Mouse (Mus musculus) heart, adult 2 months (tissue): ENCODE results near the gene Sspn. TPM values are rescaled to one million over a fixed set of nuclear protein-coding genes. Genes with fewer than 3 reads are reported as not detected.

ENCODE experiments used
- DNase-seq, 2 experiments: peaks; one replicate each; pipeline ENCODE4 v3.0.0; 2021
- H3K27ac ChIP-seq: fragments of 200-600 bp; 2 replicates; pipeline ENCODE4 v1.8.1; 2022
- H3K27me3 ChIP-seq: fragments of 200-500 bp; 2 replicates; pipeline ENCODE4 v1.6.1; 2012; ENCODE audit warnings: mild to moderate bottlenecking, low read length, inconsistent platforms, mixed read lengths; ENCODE audit not compliant: control insufficient read depth, insufficient read depth
- H3K36me3 ChIP-seq: fragments of 200-500 bp; 2 replicates; pipeline ENCODE4 v1.6.1; 2012; ENCODE audit warnings: low read length, inconsistent platforms; ENCODE audit not compliant: control insufficient read depth, insufficient read depth
- H3K4me1 ChIP-seq: fragments of 200-500 bp; 2 replicates; pipeline ENCODE4 v1.6.1; 2011; ENCODE audit warnings: low read length; ENCODE audit not compliant: control insufficient read depth, insufficient read depth
- H3K4me3 ChIP-seq: fragments of 200-600 bp; 2 replicates; pipeline ENCODE4 v1.8.1; 2022
- H3K79me2 ChIP-seq: fragments of 200-500 bp; replicated peaks from 2 replicates; pipeline ENCODE4 v1.6.1; 2012; ENCODE audit warnings: mild to moderate bottlenecking, inconsistent platforms, low read length, moderate library complexity, mixed read lengths; ENCODE audit not compliant: control insufficient read depth, insufficient read depth
- H3K9ac ChIP-seq: fragments of 200-500 bp; 2 replicates; pipeline ENCODE4 v1.6.1; 2012; ENCODE audit warnings: low read depth, mild to moderate bottlenecking, control low read depth, inconsistent platforms, low read length, mixed read lengths
- CTCF ChIP-seq: fragments of 200-600 bp; IDR thresholded peaks from 2 replicates; pipeline ENCODE4 v1.8.1; 2022; ENCODE audit warnings: antibody characterized with exemption, mild to moderate bottlenecking, moderate library complexity
- EP300 ChIP-seq: fragments of 200-500 bp; IDR thresholded peaks from 2 replicates; pipeline ENCODE4 v1.6.1; 2011; ENCODE audit warnings: low read depth, low read length, control low read depth; ENCODE audit not compliant: insufficient read depth
- POLR2A ChIP-seq: fragments of 200-500 bp; IDR thresholded peaks from 2 replicates; pipeline ENCODE4 v1.6.1; 2011; ENCODE audit warnings: mild to moderate bottlenecking, low read depth, low read length, control low read depth; ENCODE audit not compliant: insufficient read depth
- WGBS: fragments of 180-500 bp; shearing (Covaris S2); methylation state at CpG from one replicate; pipeline ENCODE4 v1.1.7; 2018; 5-methylcytosine and 5-hydroxymethylcytosine counted together
- intact Hi-C: fragments of 180-260 bp; cut with DNase I; formaldehyde crosslinking; loops from one replicate; pipeline ENCODE4 v1.15.1; 2025
- polyA plus RNA-seq: library from polyadenylated mRNA; depleted of rRNA; stranded (reverse); fragments of >200 nt; gene quantifications from 2 replicates; pipeline ENCODE4 v1.2.3, GENCODE M21; 2012
- total RNA-seq, 2 experiments: library from RNA; stranded (reverse); gene quantifications; 2 replicates each; pipeline ENCODE4 v1.2.3; 2021

The Sspn gene
- total and polyA plus RNA-seq, 3 experiments, result 62.1 to 114 (median 104) TPM

- DNase-seq, result peak in 1 of 2 experiments; percentile 18
- no peak overlapping the region for H3K4me3 ChIP-seq
- H3K27ac ChIP-seq, result no peak overlapping the region
- H3K4me1 ChIP-seq, result no peaks in the 10 kb centered on the region
- TF ChIP-seq POLR2A (no peak), EP300 (no peak), CTCF (no peak)
- no peaks in the 10 kb centered on the region for H3K36me3 ChIP-seq
- intact Hi-C loops, result no loop called here
- no peak overlapping the region for H3K9ac ChIP-seq
- H3K27me3 ChIP-seq, result no peaks in the 10 kb centered on the region
- 56% methylated on average over 7 of the region's 7 CpGs for WGBS
- H3K79me2 ChIP-seq, result no peaks in the 10 kb centered on the region
These were observed 25.1 kb upstream of the Sspn start for GRCm38 (mm10) chr6:145906096-145906890.

- H3K4me3 ChIP-seq, result no peak overlapping the region
- H3K27ac ChIP-seq, result no peak overlapping the region
- intact Hi-C loops, result no loop called here
- no peaks in the 10 kb centered on the region for H3K79me2 ChIP-seq
- no peak for DNase-seq
- H3K27me3 ChIP-seq, result no peaks in the 10 kb centered on the region
- no peak overlapping the region for H3K9ac ChIP-seq
- TF ChIP-seq EP300 (no peak), POLR2A (no peak), CTCF (no peak)
- no peaks in the 10 kb centered on the region for H3K4me1 ChIP-seq
- no peaks in the 10 kb centered on the region for H3K36me3 ChIP-seq
- 82% methylated on average over 4 of the region's 4 CpGs for WGBS
These were observed 21.5 kb upstream of the Sspn start for GRCm38 (mm10) chr6:145909943-145910342.

DNA sequence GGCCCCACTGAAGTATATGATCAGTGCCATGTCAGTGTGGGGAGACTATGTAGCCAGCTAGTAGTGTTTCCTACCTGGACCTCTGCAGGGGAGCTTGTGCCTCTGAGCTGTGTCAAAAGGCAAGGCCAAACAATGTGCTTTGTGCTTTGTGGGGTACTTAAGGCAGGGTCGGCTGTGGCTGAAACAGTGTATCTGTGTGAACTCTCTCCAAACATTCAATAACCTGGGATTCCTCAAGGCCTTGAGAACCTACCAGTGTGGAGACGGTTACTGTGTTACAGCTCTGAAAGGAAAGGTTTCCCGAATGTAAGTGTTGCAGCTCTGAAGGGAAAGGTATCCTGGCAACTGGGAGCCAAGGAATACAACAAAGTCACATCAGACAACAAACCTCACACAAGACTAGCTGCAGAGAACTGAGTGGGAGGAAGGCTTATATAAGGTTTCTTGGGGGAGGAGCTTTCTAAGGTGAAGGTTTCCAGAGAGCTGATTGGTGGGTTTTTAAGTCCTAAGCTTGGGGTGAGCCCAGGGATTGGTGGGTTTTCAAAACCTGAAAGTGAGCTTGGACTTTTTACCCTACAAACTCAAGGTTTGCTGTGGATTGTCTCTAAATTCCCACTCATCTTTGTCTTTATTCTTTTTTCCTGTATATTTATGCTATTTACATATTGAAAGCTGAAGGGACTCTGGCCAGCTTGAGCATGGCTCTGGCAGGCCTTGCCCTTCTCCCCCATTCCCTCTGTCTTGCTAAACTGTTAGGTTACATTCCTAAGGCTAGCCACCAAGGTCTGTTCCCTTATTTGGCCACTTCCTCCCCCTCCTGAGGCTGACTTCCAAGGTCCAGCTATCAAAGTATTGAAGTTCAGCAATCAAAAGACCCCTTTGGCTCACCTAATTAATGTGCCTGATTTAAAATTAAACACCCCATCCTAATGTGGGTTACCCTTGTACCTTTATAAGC, 20.7 kb upstream of the Sspn start:
- no peak for DNase-seq
- Histone ChIP-seq H3K27me3 (no peaks in the 10 kb centered on the region), H3K9ac (no peak overlapping the region), H3K4me1 (no peaks in the 10 kb centered on the region), H3K27ac (no peak overlapping the region), H3K36me3 (no peaks in the 10 kb centered on the region), H3K79me2 (no peaks in the 10 kb centered on the region), H3K4me3 (no peak overlapping the region)
- intact Hi-C loops, result no loop called here
- TF ChIP-seq EP300 (no peak), POLR2A (no peak), CTCF (no peak)
- 80% methylated on average over 3 of the region's 3 CpGs for WGBS

DNA sequence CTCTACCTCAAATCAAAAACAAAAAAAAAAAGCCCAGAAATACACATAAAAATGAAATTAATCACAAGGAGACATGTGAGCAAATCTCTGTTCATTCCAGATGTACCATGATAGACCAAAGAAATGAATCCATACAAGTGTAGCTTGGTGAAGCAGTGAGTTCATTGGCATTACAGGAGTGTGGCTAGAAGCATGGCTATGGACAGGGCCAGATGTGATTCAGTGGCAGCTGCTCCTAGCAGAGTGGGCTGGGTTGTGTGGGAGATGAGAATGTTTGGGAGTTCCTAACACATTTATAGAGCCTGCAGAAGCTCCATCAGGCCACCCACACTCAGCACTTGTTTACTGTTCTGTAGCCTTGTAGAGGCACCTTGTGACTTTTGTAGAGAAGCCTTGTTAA, 19.2 kb upstream of the Sspn start:
- no peak overlapping the region for H3K9ac ChIP-seq
- no peak overlapping the region for H3K4me3 ChIP-seq
- H3K27ac ChIP-seq, result no peak overlapping the region
- TF ChIP-seq POLR2A (no peak), CTCF (no peak), EP300 (no peak)
- DNase-seq, result no peak
- H3K4me1 ChIP-seq, result no peaks in the 10 kb centered on the region
- H3K36me3 ChIP-seq, result no peaks in the 10 kb centered on the region
- no peaks in the 10 kb centered on the region for H3K79me2 ChIP-seq
- intact Hi-C loops, result no loop called here
- H3K27me3 ChIP-seq, result no peaks in the 10 kb centered on the region

GRCm38 (mm10) chr6:145915435-145915834, 16.0 kb upstream of the Sspn start:
- no peak overlapping the region for H3K4me3 ChIP-seq
- DNase-seq, result no peak
- H3K27me3 ChIP-seq, result no peaks in the 10 kb centered on the region
- no peaks in the 10 kb centered on the region for H3K4me1 ChIP-seq
- WGBS, result 93% methylated on average over 2 of the region's 2 CpGs
- no peak overlapping the region for H3K9ac ChIP-seq
- intact Hi-C loops, result no loop called here
- no peaks in the 10 kb centered on the region for H3K79me2 ChIP-seq
- TF ChIP-seq EP300, result no peak
- TF ChIP-seq CTCF, result no peak
- no peak for TF ChIP-seq POLR2A
- no peak overlapping the region for H3K27ac ChIP-seq
- no peaks in the 10 kb centered on the region for H3K36me3 ChIP-seq
